Mouse (Mus musculus): ENCODE results near the gene Tesc.

DNA sequence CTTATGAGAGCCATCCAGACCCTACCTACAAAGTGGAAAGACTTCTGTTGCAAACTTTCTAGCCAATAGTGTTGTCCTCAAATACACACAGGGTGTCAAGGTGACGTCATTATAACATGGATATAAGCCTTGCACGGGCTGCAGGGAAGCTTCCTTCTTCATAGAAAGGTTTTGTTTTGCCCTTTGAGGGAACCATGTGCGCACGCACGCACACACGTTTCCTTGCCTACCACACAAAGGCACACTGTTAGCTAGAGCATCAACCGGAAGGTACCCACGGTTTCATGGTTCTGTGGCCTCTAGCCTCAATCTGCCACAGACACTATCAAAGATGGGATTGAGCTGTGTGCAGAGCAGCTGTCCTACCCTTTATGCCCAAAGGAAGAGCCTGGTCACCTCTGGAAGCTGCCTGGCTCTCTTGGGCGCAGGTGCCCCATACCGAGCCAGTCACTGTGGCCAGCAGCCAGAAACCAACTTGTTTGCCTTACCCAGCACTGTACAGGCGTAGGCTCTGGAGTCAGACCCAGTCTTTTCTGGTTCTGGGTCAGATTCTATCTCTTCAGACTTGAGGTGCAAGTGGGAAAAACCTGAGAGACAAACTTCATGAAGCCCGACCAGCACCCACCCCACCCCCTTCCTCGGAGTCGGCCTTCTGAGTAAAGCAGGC lies 19.7 kb downstream of the Tesc start:
- no peak for TF ChIP-seq GATA1 (IDR thresholded peaks at IDR 0.05; ENCODE audit: borderline replicate concordance, low read length)
- no peak for TF ChIP-seq FLI1 (IDR thresholded peaks at IDR 0.05; ENCODE audit: low read length)

All from megakaryocyte, embryonic 14.5 days (primary cell).